Mouse (Mus musculus): ENCODE measurements at regions not wholly inside any gene's neighbourhood (a gene's known extent, or its start where the extent isn't known, plus 50 kb on each side); places are given as distances from the start of the nearest gene placed in this dataset.

DNA sequence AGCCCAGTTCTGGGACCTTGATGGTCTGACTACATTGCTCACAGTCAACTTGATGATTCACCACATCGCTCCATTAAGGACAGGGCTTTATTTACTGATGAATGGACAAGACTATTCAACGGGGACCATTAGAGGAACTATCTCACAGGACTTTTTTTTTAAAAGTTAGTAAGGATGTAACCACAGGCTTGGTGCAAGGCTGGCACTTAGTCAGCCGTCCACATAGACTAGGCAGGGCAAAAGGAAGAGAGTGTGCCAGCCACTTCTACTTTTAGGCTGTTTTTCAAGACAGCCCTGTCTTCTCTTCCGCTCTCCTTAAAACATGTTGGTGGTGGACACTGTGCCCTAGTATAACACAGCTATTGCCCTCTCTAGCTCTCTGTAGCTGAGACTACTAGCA, 336.0 kb downstream of the Sox4 start:
- H3K4me3 ChIP-seq (ENCODE audit: control insufficient read depth, insufficient read depth, low read length), result no peak overlapping the region
- no peak overlapping the region for H3K27ac ChIP-seq (ENCODE audit: control insufficient read depth, insufficient read depth, low read length)
- H3K27me3 ChIP-seq (ENCODE audit: control insufficient read depth, insufficient read depth, low read length), result no peaks in the 10 kb centered on the region
- TF ChIP-seq CTCF (IDR thresholded peaks at IDR 0.05; ENCODE audit: borderline replicate concordance, control insufficient read depth, extremely low read depth, insufficient read depth, low read length, poor library complexity) (no peak), POLR2A (IDR thresholded peaks at IDR 0.05; ENCODE audit: control insufficient read depth, extremely low read depth, insufficient read depth, low read length, poor library complexity) (no peak)
- WGBS, result 78% methylated on average over 4 of the region's 4 CpGs
- H3K36me3 ChIP-seq (ENCODE audit: control insufficient read depth, insufficient read depth, low read length), result no peaks in the 10 kb centered on the region
- peaks cover 8% of the 10 kb centered on the region; the same call in 1 of the 2 replicates for H3K4me1 ChIP-seq (replicated peaks; ENCODE audit: control insufficient read depth, insufficient read depth, low read length)
- no peak for DNase-seq

- H3K27ac ChIP-seq (ENCODE audit: control insufficient read depth, insufficient read depth, low read length), result no peak overlapping the region
- WGBS, result 42% methylated on average over 9 of the region's 9 CpGs
- no peak overlapping the region for H3K4me3 ChIP-seq (ENCODE audit: control insufficient read depth, insufficient read depth, low read length)
- no peaks in the 10 kb centered on the region for H3K36me3 ChIP-seq (ENCODE audit: control insufficient read depth, insufficient read depth, low read length)
- H3K4me1 ChIP-seq (replicated peaks; ENCODE audit: control insufficient read depth, insufficient read depth, low read length), result peaks cover 8% of the 10 kb centered on the region; the same call in 1 of the 2 replicates
- TF ChIP-seq CTCF (IDR thresholded peaks at IDR 0.05; ENCODE audit: borderline replicate concordance, control insufficient read depth, extremely low read depth, insufficient read depth, low read length, poor library complexity), result no peak
- no peak for TF ChIP-seq POLR2A (IDR thresholded peaks at IDR 0.05; ENCODE audit: control insufficient read depth, extremely low read depth, insufficient read depth, low read length, poor library complexity)
- no peaks in the 10 kb centered on the region for H3K27me3 ChIP-seq (ENCODE audit: control insufficient read depth, insufficient read depth, low read length)
- no peak for DNase-seq
Measured at GRCm38 (mm10) chr13:28616645-28617381, 336.7 kb downstream of the Sox4 start.

- H3K4me1 ChIP-seq (replicated peaks; ENCODE audit: control insufficient read depth, insufficient read depth, low read length), result peaks cover 8% of the 10 kb centered on the region
- H3K36me3 ChIP-seq (ENCODE audit: control insufficient read depth, insufficient read depth, low read length), result no peaks in the 10 kb centered on the region; the same call in 1 of the 2 replicates
- H3K27me3 ChIP-seq (ENCODE audit: control insufficient read depth, insufficient read depth, low read length), result no peaks in the 10 kb centered on the region
- H3K27ac ChIP-seq (ENCODE audit: control insufficient read depth, insufficient read depth, low read length), result peak overlapping the region; percentile 44; the same call in 1 of the 2 replicates
- no peak for DNase-seq
- WGBS, result 63% methylated on average over 6 of the region's 6 CpGs
- TF ChIP-seq POLR2A (IDR thresholded peaks at IDR 0.05; ENCODE audit: control insufficient read depth, extremely low read depth, insufficient read depth, low read length, poor library complexity) (no peak), CTCF (IDR thresholded peaks at IDR 0.05; ENCODE audit: borderline replicate concordance, control insufficient read depth, extremely low read depth, insufficient read depth, low read length, poor library complexity) (no peak)
- H3K4me3 ChIP-seq (ENCODE audit: control insufficient read depth, insufficient read depth, low read length), result no peak overlapping the region
Measured at GRCm38 (mm10) chr13:28607551-28608114, 345.9 kb downstream of the Sox4 start.

DNA sequence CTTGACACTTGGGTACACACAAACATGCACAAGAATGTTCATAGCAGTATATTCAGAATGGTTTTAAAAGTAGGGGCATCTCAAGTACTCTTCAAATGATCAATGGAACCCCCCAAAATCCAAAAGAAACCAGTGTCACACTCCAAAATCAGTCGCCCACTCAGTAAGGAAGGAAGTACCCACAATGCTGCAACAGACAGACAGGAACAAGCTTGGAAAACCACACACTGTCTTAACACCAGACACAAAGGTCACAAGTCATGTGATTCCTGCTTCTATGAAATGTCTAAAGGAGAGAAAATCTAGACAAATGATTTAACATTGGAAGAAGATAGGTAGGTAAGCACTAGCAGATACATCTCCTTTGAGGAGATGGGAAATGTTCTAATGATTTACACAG, 346.9 kb downstream of the Sox4 start:
- no peak for DNase-seq
- no peak overlapping the region for H3K4me3 ChIP-seq (ENCODE audit: control insufficient read depth, insufficient read depth, low read length)
- TF ChIP-seq CTCF (IDR thresholded peaks at IDR 0.05; ENCODE audit: borderline replicate concordance, control insufficient read depth, extremely low read depth, insufficient read depth, low read length, poor library complexity) (no peak), POLR2A (IDR thresholded peaks at IDR 0.05; ENCODE audit: control insufficient read depth, extremely low read depth, insufficient read depth, low read length, poor library complexity) (no peak)
- H3K4me1 ChIP-seq (replicated peaks; ENCODE audit: control insufficient read depth, insufficient read depth, low read length), result peaks cover 8% of the 10 kb centered on the region
- H3K27ac ChIP-seq (ENCODE audit: control insufficient read depth, insufficient read depth, low read length), result no peak overlapping the region; the same call in 1 of the 2 replicates
- WGBS, result 41% methylated on average over 1 of the region's 1 CpGs
- no peaks in the 10 kb centered on the region for H3K27me3 ChIP-seq (ENCODE audit: control insufficient read depth, insufficient read depth, low read length)
- no peaks in the 10 kb centered on the region; the same call in 1 of the 2 replicates for H3K36me3 ChIP-seq (ENCODE audit: control insufficient read depth, insufficient read depth, low read length)

- 95% methylated on average over 1 of the region's 1 CpGs for WGBS
- Histone ChIP-seq H3K4me1 (replicated peaks; ENCODE audit: control insufficient read depth, insufficient read depth, low read length) (peaks cover 14% of the 10 kb centered on the region), H3K4me3 (ENCODE audit: control insufficient read depth, insufficient read depth, low read length) (no peak overlapping the region), H3K27ac (ENCODE audit: control insufficient read depth, insufficient read depth, low read length) (no peak overlapping the region), H3K36me3 (ENCODE audit: control insufficient read depth, insufficient read depth, low read length) (no peaks in the 10 kb centered on the region; the same call in 1 of the 2 replicates), H3K27me3 (ENCODE audit: control insufficient read depth, insufficient read depth, low read length) (no peaks in the 10 kb centered on the region)
- DNase-seq, result no peak
- TF ChIP-seq POLR2A (IDR thresholded peaks at IDR 0.05; ENCODE audit: control insufficient read depth, extremely low read depth, insufficient read depth, low read length, poor library complexity) (no peak), CTCF (IDR thresholded peaks at IDR 0.05; ENCODE audit: borderline replicate concordance, control insufficient read depth, extremely low read depth, insufficient read depth, low read length, poor library complexity) (no peak)
Measured at GRCm38 (mm10) chr13:28605833-28606232, 347.7 kb downstream of the Sox4 start.

- no peaks in the 10 kb centered on the region; the same call in 1 of the 2 replicates for H3K36me3 ChIP-seq (ENCODE audit: control insufficient read depth, insufficient read depth, low read length)
- TF ChIP-seq POLR2A (IDR thresholded peaks at IDR 0.05; ENCODE audit: control insufficient read depth, extremely low read depth, insufficient read depth, low read length, poor library complexity) (no peak), CTCF (IDR thresholded peaks at IDR 0.05; ENCODE audit: borderline replicate concordance, control insufficient read depth, extremely low read depth, insufficient read depth, low read length, poor library complexity) (no peak)
- H3K27me3 ChIP-seq (ENCODE audit: control insufficient read depth, insufficient read depth, low read length), result no peaks in the 10 kb centered on the region
- no peak overlapping the region for H3K27ac ChIP-seq (ENCODE audit: control insufficient read depth, insufficient read depth, low read length)
- WGBS, result 93% methylated on average over 6 of the region's 6 CpGs
- H3K4me1 ChIP-seq (replicated peaks; ENCODE audit: control insufficient read depth, insufficient read depth, low read length), result peaks cover 17% of the 10 kb centered on the region
- no peak for DNase-seq
- H3K4me3 ChIP-seq (ENCODE audit: control insufficient read depth, insufficient read depth, low read length), result no peak overlapping the region
Measured at GRCm38 (mm10) chr13:28604016-28604415, 346.7 kb downstream of the Gm11361 start.

Measured in thymus, adult 2 months (tissue).